Mouse (Mus musculus) retina, adult 2 months (tissue): ENCODE data around the gene Slc25a41.
"Not testable (repeated sequence)": the region's sequence is repeated elsewhere in the genome, so short reads cannot be mapped to it uniquely, and the experiment has no call there.

Source experiments
- DNase-seq: peaks from one replicate; pipeline ENCODE4 v3.0.0-alpha.2; 2012; ENCODE audit warnings: low read depth, low spot score

The Slc25a41 gene

DNA sequence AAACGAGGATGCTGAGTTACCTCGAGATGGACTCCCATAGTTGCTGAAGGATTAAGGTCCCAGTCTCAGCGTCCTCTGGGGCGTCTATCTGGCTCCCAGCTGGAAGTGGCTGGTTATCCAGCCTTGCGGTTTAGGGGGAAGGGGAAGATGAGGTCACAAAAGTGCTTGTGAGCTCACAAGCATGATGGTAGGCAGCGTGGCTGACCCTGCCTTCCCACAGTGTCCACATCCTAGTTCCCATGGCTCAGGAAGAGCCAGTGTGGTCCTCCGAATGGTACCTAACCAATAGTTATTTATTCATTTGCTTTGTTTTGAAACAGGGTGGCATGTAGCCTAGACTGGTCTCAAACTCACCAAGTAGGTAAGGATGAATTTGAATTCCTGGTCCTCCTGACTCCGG is at the start of gene Slc25a41:
Gene Slc25a41 (minus strand): TSS at position 101 of the 400 bp plus-strand sequence.
- no peak for DNase-seq

DNA sequence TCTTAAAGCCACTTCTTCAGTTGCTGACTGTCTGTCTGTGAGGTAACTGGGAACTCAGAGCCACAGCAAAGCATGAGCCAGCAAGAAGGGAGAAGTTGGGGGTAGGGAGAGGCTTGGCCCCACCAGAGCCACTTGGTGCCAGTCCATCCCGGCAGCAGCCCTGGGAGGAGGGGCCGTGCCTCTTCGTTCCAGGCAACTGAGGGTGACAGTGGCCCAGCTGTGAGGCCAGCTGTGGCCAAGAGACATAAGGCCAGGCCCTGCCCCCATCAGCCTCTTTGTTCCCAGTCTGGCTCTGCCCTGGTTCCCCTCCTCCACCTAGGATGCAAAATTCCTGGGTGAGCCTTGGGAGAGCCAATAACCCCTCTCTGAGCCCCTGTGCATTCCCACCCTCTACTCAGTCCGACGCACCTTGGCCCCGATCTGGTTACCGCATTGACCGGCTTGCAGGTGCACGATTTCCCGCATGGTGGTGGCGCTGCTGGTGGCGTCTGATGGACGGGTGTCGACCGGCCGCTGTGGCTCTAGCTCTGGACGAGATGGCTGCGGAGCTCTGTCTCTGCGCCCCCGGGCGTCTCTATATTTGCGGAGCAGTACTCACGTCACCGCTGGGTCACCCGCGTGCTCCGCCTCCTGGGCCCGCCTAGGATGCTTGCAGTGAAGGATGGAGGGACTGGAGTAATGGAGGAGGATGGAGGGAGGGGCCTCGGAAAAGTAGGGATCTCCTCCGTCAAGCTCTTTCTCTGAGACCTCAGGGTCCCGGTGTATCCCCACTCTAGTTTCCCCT is 45.8 kb upstream of the Slc25a41 start, which contains the start of gene Tubb4a:
Gene Tubb4a (minus strand): TSS at position 734 of the 784 bp plus-strand sequence.
- DNase-seq = peak; percentile 16

DNA sequence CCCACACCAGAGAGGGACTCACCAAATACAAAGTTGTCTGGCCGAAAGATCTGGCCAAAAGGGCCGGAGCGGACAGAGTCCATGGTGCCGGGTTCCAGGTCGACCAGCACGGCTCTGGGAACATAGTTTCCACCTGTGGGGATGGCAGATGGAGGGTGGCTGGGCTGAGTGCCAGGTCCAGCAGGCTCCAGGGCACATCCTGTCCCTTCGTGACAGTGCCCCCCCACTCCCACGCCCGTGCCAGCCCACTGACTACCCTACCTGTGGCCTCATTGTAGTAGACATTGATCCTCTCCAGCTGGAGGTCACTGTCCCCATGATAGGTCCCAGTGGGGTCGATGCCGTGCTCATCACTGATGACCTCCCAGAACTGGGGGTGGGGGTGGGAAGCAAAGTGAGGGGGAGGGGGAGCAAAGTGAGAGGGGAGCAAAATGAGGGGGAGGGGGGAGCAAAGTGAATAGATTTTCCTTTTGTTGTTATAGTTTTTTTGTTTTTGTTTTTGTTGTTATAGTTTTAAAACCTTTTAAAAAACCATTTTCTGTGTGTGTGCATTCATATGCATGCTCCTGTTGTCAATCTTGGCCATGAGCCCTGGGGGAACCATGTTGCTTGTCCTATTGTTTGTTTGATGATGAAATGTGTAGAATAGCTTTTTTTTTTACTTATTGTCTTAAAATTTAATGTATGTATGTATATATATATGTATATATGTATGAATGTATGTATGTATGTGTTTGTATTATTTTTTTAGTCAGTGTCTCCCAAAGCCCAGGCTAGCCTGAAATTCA is 44.7 kb upstream of the Slc25a41 start:
- no peak for DNase-seq

DNA sequence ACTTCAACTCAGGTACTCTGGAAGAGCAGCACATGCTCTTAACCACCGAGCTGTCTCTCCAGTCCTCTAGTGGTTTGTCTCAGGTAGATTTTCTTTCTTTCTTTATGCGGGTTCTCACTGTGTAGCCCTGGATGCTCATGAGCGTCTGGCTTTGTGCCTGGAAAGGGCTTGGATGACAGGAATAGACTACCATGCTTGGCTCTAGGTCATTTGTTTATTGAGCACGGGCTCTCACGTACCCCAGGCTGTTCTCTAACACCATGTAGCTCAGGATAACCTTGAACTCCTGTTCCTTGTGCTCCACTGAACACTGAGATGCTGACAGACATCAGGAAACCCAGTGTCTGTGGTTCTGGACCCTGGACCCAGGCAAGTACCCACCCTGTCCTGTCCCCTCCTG is 41.0 kb upstream of the Slc25a41 start:
- DNase-seq = no peak

DNA sequence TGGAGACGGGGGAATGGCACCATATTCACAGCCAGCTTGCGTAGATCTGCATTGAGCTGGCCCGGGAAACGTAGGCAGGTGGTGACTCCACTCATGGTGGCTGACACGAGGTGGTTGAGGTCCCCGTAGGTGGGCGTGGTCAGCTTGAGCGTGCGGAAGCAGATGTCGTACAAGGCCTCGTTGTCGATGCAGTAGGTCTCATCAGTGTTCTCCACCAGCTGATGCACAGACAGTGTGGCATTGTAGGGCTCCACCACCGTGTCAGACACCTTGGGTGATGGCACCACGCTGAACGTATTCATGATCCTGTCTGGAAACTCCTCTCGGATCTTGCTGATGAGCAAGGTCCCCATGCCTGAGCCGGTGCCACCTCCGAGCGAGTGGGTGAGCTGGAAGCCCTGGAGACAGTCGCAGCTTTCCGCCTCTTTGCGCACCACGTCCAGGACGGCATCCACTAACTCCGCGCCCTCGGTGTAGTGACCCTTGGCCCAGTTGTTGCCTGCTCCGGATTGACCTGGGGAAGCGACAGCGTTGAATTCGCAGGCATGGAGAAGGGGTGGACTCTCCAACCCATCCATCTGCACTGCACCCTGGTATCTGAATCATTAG is 39.9 kb upstream of the Slc25a41 start:
- DNase-seq = no peak

DNA sequence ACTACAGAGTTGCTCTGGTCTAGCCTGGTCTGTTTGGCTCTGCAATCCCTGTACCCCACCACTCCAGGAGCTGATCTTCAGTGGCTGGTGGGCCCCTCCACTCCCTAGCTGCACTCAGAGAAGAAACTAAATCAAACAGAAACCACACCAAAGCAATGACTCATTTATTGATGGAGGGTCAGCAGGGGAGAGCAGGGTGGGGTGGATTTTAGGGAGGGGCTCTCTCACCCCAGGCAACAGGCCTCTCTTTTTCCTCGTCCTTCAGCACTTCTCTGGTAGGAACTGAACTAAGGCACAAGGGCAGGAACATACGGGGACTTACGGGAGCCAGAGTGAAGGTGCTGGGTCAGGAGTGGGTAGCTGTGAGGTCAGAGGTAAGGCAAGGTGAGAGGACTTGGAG is 38.5 kb upstream of the Slc25a41 start:
- no peak for DNase-seq

DNA sequence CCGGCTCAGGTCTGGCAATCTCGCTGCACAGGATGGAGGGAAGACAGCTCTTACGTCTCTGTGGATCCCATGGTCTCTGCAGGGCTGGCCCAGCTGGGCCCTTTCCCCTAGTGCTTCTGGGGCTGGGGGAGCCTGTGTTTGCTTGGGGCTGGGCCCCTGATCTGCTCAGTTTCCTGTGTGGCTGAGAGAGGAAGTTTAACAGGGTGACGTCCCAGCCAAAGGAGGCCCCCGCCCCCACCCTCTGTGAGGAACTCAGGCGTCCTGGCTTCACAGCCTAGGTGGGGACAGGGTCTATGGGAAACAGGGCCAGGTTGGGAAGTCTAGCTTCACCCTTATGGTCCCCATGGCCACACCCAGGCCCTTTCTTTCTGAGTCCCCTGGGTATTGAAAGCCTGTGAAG is 36.9 kb upstream of the Slc25a41 start, which contains the start of gene Dennd1c:
Gene Dennd1c (minus strand): TSS at position 179 of the 400 bp plus-strand sequence.
- no peak for DNase-seq

DNA sequence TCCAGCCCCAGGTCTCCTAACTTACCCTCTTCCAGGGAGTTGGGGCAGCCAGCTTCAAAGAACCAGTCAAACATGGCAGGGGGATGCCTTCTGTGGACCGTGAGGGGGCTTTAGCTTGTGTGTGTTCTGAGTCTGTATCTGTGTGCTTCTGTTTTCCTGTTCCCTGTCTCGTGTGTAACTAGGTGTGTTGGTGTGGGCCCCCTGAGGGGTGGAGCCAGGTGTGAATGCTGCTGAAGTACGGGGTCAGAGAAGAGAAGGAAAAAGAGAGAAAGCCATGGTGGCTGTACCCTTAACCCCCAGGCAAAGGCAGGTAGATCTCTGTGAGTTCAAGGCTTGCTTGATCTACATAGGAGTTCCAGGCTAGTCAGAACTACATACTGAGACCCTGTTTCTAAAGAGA is 35.5 kb upstream of the Slc25a41 start:
- DNase-seq = no peak

DNA sequence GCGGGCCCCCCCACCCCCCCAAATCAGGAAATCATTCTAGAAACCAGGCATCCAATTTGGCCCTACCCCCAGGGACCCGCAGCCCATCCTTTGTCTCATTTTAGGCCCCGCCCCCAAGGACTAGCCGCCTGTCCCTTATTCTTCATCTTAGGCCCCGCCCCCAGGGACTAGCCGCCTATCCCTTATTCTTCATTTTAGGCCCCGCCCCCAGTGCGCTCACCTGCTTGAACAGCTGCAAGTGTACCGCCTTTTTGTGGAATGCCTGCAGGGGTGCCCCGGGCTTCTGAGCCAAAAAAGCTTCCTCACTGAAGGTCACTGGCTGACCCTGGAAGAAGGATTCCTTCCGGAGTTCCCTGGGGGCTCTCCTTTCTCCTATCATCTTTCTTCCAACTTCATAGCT is 29.2 kb upstream of the Slc25a41 start:
- no peak for DNase-seq

DNA sequence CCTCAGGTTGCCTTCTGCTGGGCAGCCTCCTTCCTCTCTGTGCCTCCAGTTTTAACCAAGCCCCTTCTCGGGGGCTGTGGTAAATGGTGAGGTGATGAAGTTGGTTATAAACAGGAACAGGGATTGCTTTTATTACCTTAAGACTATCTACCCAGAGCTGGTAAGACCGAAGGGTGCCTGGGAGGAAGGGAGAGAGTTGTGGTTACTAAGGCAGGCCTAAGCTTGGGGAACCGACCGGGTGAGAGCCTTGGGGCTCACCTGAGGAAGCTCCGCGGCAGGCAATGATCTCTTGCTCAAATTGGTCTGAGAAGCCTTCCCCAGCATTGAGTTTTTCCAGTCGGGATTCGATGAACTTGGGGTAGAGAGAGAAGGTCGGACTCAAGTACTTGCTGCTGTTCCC is 28.8 kb upstream of the Slc25a41 start:
- DNase-seq = no peak

DNA sequence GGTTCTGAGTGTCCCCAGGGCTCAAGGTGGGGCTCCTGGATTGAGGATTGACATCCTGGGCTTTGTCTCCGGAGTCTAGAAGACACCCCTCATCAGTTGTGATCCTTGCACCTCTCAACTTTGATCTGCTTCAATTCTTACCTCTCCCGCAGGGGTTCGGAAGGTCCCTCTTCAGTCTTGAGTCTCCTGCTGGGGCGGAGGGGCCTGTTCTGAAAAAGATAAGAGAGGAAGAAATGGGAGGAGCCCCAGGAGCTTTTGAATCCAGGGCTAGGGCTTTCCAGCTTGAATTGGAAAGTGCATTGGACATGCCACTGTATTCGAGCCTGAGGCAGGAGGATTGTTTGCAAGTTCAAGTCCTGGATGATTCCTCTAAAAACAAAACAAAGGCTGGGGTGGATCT is 25.5 kb upstream of the Slc25a41 start:
- DNase-seq = no peak

DNA sequence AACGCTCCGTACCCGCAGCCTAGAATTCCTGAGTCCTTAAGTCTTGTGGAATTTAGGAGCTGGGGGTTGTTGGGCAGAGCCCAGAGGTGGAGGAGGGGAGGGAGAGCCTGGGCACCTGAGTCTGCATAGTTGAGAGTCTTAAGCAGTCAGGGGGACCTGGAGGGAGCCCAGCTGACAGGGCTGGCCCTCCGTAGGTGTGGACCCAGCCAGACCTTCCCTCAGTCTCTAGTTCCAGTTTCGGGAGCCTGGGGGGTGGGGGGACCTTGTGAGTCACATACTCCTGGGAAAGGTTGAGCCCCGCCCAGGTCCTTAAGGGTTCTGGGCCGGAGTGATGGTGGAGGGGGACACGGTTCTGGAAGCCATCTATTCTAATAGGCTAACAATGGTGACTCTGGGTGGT is 21.6 kb upstream of the Slc25a41 start:
- no peak for DNase-seq

DNA sequence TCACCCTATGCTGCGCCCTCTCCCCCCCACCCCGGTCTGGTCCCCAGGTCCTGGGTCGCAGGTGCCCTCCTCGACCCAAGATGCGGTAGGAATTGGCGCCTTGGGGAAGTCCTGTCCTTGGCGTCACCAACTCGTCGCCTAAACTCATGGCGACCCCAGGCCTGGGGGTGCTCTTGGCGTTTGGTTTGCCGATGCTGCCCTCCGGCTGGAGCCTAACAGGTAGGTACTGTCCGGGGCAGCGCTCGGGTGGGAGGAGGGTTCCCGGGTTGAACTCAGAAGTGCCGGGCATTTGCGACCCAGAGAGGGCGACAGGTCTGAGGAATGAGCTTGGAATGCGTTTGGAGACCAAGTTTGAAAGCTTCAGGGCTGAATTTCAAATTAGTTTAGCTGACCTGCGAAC is 21.1 kb upstream of the Slc25a41 start:
- no peak for DNase-seq

DNA sequence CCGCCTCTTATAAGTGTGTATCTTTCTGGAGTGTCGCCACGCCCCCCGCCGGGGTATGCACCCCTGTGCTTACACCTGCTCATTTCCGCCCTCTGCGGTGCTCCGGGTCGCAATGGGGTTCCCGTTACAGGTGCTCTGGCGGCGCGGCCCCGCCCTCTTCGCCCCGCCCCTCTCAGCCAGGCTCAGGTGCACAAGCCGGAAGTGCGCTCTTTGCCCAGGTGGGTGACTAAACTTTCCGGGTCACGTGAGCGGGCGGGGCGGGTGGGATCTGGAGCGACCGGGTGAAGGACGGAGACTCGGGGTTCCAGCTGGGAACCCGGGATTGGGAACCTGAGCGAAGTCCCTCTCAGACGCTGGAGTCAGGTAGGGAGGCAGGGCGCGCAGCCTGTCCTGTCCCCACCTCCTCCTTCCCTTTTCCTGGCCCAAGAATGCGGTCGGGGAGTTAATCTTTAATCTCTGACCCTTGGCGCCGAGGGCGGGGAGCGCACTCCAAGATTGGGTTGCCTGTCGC is 20.6 kb upstream of the Slc25a41 start:
- DNase-seq = no peak

DNA sequence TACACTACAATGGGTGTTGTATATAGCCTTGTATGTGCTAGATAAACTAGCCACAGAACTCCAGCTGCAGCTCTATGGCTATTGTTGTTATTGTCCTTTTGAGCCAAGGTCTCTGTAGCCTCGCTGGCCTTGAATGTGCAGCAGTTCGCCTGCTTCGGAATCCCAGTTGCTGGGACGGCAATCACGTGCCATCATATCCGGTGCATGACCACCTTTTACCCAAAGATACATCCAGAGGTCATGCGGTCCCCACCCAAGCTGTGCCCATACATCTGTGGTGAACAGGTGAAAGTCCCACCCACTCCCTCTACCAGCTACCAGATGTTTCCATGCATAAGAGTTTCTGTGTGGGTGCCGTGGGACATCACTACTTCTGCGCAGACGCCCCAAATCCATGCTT is 19.6 kb upstream of the Slc25a41 start:
- DNase-seq = no peak

DNA sequence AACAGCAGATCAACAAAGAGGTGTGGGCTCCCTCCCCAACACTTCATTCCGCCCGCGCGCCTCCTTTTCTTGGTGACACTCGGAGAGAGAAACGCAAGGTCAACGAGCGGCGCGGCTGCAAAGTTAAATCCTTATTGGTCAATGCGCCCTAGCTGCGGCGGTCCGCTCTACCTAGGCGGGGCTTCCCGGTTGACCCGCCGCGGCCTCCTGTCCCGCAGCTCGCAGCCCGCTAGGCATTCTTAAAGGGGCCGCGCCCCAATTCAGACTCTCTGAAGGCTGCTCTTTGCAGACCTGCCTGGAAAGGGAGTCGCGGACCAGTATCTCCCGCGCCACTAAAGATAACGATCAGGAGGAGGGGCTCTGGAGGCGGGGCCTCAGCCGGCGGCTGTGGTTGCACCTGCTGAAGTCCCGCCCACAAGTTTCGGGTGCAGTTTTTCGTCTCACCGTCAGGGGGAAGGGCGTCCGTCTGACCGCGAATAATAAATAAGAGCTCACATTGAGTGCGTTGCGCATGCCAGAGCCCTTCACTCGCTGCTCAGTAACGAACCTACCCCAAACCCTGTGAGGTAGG is 18.9 kb upstream of the Slc25a41 start:
- peak; percentile 92 for DNase-seq

DNA sequence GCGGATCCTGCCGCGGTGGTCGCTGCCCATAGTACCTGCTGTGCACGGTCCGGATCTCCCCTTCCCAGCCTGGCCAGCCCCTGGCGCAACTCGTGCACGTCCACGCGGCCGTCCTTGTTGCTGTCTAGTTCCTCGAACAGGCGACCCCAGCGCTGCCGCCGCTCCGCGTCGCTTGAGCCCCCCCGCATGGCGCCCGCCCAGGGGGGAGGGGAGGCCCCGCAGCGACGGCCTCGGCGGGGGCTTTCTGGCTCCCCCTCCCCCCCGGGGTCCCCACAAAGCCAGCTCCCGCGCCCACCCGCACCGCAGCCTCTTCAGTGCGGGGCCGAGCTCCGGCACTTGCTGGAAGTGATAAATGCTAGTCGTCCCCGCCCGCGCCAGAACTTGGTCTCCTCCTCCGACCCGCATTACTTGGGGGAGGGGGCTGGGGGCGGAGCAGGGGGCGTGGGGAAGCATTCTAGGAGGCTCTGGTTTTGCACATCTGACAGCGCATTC is 18.1 kb upstream of the Slc25a41 start, which contains the start of gene Slc25a23:
Gene Slc25a23 (minus strand): TSS at position 378 of the 492 bp plus-strand sequence.
- DNase-seq = peak; percentile 37

DNA sequence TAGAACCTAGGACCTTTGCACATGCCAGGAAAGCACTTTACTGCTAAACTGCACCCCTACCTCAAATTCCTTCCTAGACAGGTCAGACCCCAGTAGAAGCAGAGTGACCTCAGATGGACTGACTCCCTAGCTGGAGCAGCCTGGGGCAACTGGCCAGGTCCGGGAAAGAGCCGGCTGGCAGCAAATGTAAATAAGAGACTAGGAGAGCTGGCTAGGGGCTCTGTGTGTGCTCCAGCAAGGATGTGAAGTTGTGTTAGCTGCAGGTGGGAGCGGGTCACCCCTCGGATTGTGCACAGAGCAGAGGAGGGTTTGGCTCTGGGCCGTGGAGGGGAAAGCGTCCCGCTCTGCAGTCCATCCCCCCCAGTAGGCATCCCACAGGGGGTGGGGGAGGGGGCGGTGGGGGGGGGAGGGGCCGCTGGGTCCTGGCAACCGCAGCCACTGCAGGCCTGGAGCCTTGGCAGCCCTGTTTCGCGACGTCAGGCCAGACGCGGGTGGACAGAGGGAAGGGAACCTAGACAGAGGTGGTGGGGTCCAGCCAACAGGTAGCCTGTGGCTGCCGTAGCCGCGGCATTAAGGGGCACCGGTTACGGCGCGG is 17.5 kb upstream of the Slc25a41 start, which contains the start of gene Crb3:
Gene Crb3 (plus strand): TSS at position 215 of the 595 bp plus-strand sequence.
- DNase-seq = no peak

DNA sequence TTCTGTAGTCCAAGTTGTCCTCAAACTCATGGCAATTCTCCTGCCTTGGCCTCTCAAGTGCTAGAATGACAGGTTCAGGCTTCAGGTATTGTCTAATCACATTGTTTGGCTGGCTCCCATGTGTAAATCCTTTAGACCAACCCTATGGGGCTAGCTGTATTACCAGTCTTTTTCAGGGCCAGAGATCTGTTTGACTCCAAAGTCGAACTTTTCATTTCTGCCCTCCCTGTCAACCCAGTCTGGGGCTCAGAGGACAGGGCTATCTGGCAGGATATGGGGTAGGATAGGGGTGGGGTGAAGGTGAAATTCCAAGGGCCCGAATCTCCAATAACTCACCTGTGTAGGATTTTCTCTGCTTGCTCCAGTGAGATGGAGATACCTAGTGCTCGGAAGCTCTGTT is 14.8 kb upstream of the Slc25a41 start:
- no peak for DNase-seq

DNA sequence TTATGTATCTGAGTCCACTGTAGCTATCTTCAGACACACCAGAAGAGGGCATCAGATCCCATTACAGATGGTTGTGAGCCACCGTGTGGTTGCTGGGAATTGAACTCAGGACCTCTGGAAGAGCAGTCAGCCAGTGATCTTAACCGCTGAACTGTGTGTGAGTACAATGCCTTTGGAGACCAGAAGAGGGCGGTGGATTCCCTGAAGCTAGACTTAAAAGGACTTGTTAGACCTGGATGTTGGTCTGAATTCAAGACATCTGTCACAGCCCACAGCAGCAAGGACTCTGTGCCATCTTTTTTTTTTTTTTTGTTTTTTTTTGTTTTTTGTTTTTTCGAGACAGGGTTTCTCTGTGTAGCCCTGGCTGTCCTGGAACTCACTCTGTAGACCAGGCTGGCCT is 10.2 kb upstream of the Slc25a41 start:
- DNase-seq = not testable (repeated sequence)

DNA sequence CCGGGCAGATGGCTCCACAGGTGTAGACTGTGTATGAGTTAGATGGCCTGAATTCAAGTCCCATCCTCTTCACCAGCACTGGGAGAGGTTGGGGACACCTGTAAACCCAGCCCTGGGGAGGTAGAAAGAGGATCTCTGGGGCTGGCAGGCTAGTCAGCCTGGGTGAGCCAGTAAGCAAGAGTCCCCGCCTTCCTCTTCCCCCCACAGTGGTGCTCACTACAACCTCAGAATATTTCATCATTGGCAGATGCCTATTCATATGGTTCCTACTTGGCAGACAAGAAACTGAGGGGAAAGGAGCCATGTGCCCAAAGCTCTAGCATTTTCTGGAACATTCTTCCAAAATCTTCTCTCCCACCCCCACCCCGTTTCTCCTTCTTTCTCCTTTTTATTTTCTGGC is 7.4 kb upstream of the Slc25a41 start:
- no peak for DNase-seq
